Mouse (Mus musculus) mesoderm, embryonic 11.5 days (tissue): ENCODE results near the gene Mnat1.

ENCODE experiments used
- DNase-seq: peaks from one replicate; pipeline ENCODE4 v3.0.0-alpha.2; 2012; ENCODE audit warnings: low read depth, low spot score

Gene Mnat1

DNA sequence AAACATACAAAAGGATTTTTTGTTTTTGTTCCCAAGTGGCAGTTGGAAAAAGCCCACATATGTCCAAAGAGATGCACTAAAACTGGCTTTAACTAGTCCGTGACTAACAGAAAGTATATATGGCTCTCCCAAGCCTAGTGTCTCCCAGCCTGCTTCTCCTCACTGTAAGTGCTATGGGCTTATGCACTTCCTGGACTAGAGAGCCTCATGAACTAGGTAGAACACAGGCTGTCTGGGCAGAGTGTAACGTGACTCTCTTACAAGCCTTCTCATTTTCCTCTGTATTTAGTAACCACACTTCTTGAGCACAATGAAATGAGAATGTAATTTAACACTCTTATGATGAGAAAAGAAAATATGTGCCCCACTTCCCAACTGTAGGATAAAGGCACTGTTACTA is 185.2 kb downstream of the Mnat1 start:
- DNase-seq = no peak

DNA sequence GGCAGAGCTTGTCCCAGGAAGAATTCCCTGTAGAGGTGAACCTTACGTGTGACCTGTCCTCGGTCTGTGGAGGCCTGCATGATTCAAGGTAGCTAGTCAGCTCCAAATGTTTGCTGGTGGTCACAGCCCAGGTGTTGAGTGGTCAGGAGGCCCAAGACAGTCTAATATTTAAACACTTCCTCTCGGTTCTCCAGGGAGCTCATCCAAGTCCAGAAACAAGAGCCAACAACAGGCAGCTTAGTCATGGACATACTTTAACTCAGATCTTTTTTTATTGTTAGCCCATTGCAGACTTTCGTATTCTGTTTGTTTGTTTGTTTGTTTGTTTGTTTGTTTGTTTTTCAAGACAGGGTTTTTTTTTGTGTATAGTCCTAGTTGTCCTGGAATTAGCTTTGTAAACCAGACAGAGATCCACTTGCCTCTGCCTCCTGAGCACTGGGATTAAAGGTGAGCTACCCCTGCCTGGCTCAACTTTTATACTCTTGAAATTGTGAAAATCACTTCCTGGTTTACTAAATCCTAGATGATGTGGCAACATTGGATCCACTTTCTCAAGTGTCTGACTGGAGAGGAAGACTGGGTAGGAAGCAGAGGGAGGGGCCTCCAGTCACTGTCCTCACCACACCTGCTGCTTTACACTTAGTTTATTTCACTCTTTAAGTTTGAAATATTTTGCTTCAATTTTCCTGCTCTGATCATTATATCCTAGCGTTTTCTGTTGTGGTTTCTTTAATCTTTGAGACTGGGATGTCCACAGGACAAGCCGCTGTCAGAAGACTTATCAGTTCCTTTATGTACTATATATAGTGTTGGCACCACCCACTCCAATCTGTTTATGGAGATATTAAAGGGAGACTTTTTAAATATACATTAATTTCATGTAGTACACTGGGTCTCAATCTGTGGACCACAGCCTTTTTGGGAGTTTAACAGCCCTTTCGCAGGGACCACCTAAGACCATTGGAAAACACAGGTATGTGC is 194.5 kb downstream of the Mnat1 start:
- no peak for DNase-seq
